Mouse (Mus musculus) cerebellum, adult 2 months (tissue): ENCODE measurements around the gene Ggt5.

Experiments used
- CTCF ChIP-seq: fragments of 200-500 bp; IDR thresholded peaks from 2 replicates; pipeline ENCODE4 v1.5.1; 2011; ENCODE audit warnings: low read depth, mild to moderate bottlenecking, control low read depth, low read length, moderate library complexity, borderline replicate concordance; ENCODE audit not compliant: insufficient read depth
- POLR2A ChIP-seq: fragments of 200-500 bp; IDR thresholded peaks from 2 replicates; pipeline ENCODE4 v1.6.1; 2011; ENCODE audit warnings: low read length, control low read depth, borderline replicate concordance; ENCODE audit not compliant: insufficient read depth

GRCm38 (mm10) chr10:75562596-75562995 lies 26.5 kb upstream of the Ggt5 start:
- TF ChIP-seq CTCF = no peak
- TF ChIP-seq POLR2A = no peak
